Mouse (Mus musculus) lung, adult 2 months (tissue): Measurements from ENCODE around the gene Apbb2.

Source experiments
- CTCF ChIP-seq: fragments of 200-500 bp; IDR thresholded peaks from 2 replicates; pipeline ENCODE4 v1.5.1; 2011; ENCODE audit warnings: mild to moderate bottlenecking, low read length, control low read depth; ENCODE audit not compliant: insufficient read depth
- POLR2A ChIP-seq: fragments of 200-500 bp; IDR thresholded peaks from 2 replicates; pipeline ENCODE4 v1.6.1; 2011; ENCODE audit warnings: low read depth, mild to moderate bottlenecking, control low read depth, low read length, borderline replicate concordance; ENCODE audit errors: extremely low read depth

- TF ChIP-seq CTCF: no peak
- no peak for TF ChIP-seq POLR2A
These were observed 109.4 kb downstream of the Apbb2 start for GRCm38 (mm10) chr5:66509151-66509550.
